Mouse (Mus musculus): ENCODE results near the gene Gas2l1. TPM values are rescaled to one million over a fixed set of nuclear protein-coding genes. Genes with fewer than 3 reads are reported as not detected.
A peak's percentile ranks its signal among the peaks of the same experiment; 100 is the strongest.
"Not testable (repeated sequence)": the region's sequence is repeated elsewhere in the genome, so short reads cannot be mapped to it uniquely, and the experiment has no call there.

Gas2l1 gene
- polyA plus RNA-seq, 1 experiment from 2014 or later: 21.4 TPM

- Histone ChIP-seq H3K4me1 (replicated peaks; ENCODE audit: control insufficient read depth, insufficient read depth) (no peaks in the 10 kb centered on the region; the same call in 1 of the 2 replicates), H3K36me3 (ENCODE audit: control insufficient read depth, insufficient read depth, low read length) (peaks cover 8% of the 10 kb centered on the region; the same call in 1 of the 2 replicates), H3K9ac (ENCODE audit: low read length) (0 out of 2 replicates have a peak overlapping the region, but pooled peaks have one; percentile 98), H3K9me3 (ENCODE audit: control insufficient read depth, low read length) (no peaks in the 10 kb centered on the region), H3K27me3 (ENCODE audit: control insufficient read depth, insufficient read depth, low read length) (no peaks in the 10 kb centered on the region), H3K4me3 (ENCODE audit: low read depth, low read length) (0 out of 2 replicates have a peak overlapping the region, but pooled peaks have one; percentile 99), H3K4me2 (replicated peaks; ENCODE audit: low read depth) (peak overlapping the region; percentile 80), H3K27ac (replicated peaks) (no peak overlapping the region)
- TF ChIP-seq CTCF (IDR thresholded peaks at IDR 0.05; ENCODE audit: low read depth) (no peak), EP300 (optimal IDR thresholded peaks at IDR 0.05) (no peak)
- 29% methylated on average over 8 of the region's 8 CpGs for WGBS
- ATAC-seq (ENCODE audit: low FRiP score, low TSS enrichment): no peak
- DNase-seq (ENCODE audit: low spot score): no peak
Measured at GRCm38 (mm10) chr11:5096480-5097020, 31.4 kb upstream of the Gas2l1 start.

GRCm38 (mm10) chr11:5095877-5096276, 30.8 kb upstream of the Gas2l1 start:
- Histone ChIP-seq H3K4me3 (ENCODE audit: low read depth, low read length) (no peak overlapping the region), H3K27me3 (ENCODE audit: control insufficient read depth, insufficient read depth, low read length) (no peaks in the 10 kb centered on the region), H3K27ac (replicated peaks) (no peak overlapping the region), H3K9ac (ENCODE audit: low read length) (no peak overlapping the region), H3K9me3 (ENCODE audit: control insufficient read depth, low read length) (no peaks in the 10 kb centered on the region), H3K4me2 (replicated peaks; ENCODE audit: low read depth) (no peak overlapping the region), H3K36me3 (ENCODE audit: control insufficient read depth, insufficient read depth, low read length) (peaks cover 8% of the 10 kb centered on the region; the same call in 1 of the 2 replicates), H3K4me1 (replicated peaks; ENCODE audit: control insufficient read depth, insufficient read depth) (no peaks in the 10 kb centered on the region; the same call in 1 of the 2 replicates)
- ATAC-seq (ENCODE audit: low FRiP score, low TSS enrichment) (no peak), DNase-seq (ENCODE audit: low spot score) (no peak)
- TF ChIP-seq CTCF (IDR thresholded peaks at IDR 0.05; ENCODE audit: low read depth): no peak
- TF ChIP-seq EP300 (optimal IDR thresholded peaks at IDR 0.05): no peak
- WGBS: 69% methylated on average over 5 of the region's 5 CpGs

GRCm38 (mm10) chr11:5091706-5092105, 26.6 kb upstream of the Gas2l1 start:
- DNase-seq (ENCODE audit: low spot score) (peak; percentile 48), ATAC-seq (ENCODE audit: low FRiP score, low TSS enrichment) (peak; percentile 79)
- H3K36me3 ChIP-seq (ENCODE audit: control insufficient read depth, insufficient read depth, low read length): peaks cover 17% of the 10 kb centered on the region

GRCm38 (mm10) chr11:5089147-5089546, 24.0 kb upstream of the Gas2l1 start:
- DNase-seq (ENCODE audit: low spot score): no peak
- no peaks in the 10 kb centered on the region for H3K9me3 ChIP-seq (ENCODE audit: control insufficient read depth, low read length)
- peaks cover 37% of the 10 kb centered on the region for H3K36me3 ChIP-seq (ENCODE audit: control insufficient read depth, insufficient read depth, low read length)

More at GRCm38 (mm10) chr11:5091706-5092105, 26.6 kb upstream of the Gas2l1 start:
- Histone ChIP-seq H3K9me3 (ENCODE audit: control insufficient read depth, low read length) (no peaks in the 10 kb centered on the region), H3K27me3 (ENCODE audit: control insufficient read depth, insufficient read depth, low read length) (no peaks in the 10 kb centered on the region), H3K4me3 (ENCODE audit: low read depth, low read length) (no peak overlapping the region), H3K4me1 (replicated peaks; ENCODE audit: control insufficient read depth, insufficient read depth) (no peaks in the 10 kb centered on the region), H3K4me2 (replicated peaks; ENCODE audit: low read depth) (no peak overlapping the region), H3K27ac (replicated peaks) (no peak overlapping the region), H3K9ac (ENCODE audit: low read length) (no peak overlapping the region)
- TF ChIP-seq EP300 (optimal IDR thresholded peaks at IDR 0.05): no peak
- TF ChIP-seq CTCF (IDR thresholded peaks at IDR 0.05; ENCODE audit: low read depth): peak; percentile 65
- 28% methylated on average over 2 of the region's 2 CpGs for WGBS

GRCm38 (mm10) chr11:5076843-5077242, 11.7 kb upstream of the Gas2l1 start:
- not testable (repeated sequence) for H3K4me1 ChIP-seq (replicated peaks; ENCODE audit: control insufficient read depth, insufficient read depth); H3K9me3 ChIP-seq (ENCODE audit: control insufficient read depth, low read length); ATAC-seq (ENCODE audit: low FRiP score, low TSS enrichment); H3K27ac ChIP-seq (replicated peaks); H3K4me3 ChIP-seq (ENCODE audit: low read depth, low read length); H3K4me2 ChIP-seq (replicated peaks; ENCODE audit: low read depth); H3K9ac ChIP-seq (ENCODE audit: low read length); H3K27me3 ChIP-seq (ENCODE audit: control insufficient read depth, insufficient read depth, low read length); DNase-seq (ENCODE audit: low spot score)
- WGBS: 92% methylated on average over 4 of the region's 5 CpGs
- peaks cover 35% of the 10 kb centered on the region for H3K36me3 ChIP-seq (ENCODE audit: control insufficient read depth, insufficient read depth, low read length)

More at GRCm38 (mm10) chr11:5089147-5089546, 24.0 kb upstream of the Gas2l1 start:
- no peak overlapping the region for H3K9ac ChIP-seq (ENCODE audit: low read length)
- 88% methylated on average over 1 of the region's 1 CpGs for WGBS
- no peak for TF ChIP-seq CTCF (IDR thresholded peaks at IDR 0.05; ENCODE audit: low read depth)
- no peak for ATAC-seq (ENCODE audit: low FRiP score, low TSS enrichment)
- H3K4me1 ChIP-seq (replicated peaks; ENCODE audit: control insufficient read depth, insufficient read depth): no peaks in the 10 kb centered on the region
- no peak overlapping the region for H3K27ac ChIP-seq (replicated peaks)
- no peak overlapping the region for H3K4me3 ChIP-seq (ENCODE audit: low read depth, low read length)
- no peak overlapping the region for H3K4me2 ChIP-seq (replicated peaks; ENCODE audit: low read depth)
- no peaks in the 10 kb centered on the region for H3K27me3 ChIP-seq (ENCODE audit: control insufficient read depth, insufficient read depth, low read length)

- H3K36me3 ChIP-seq (ENCODE audit: control insufficient read depth, insufficient read depth, low read length): peaks cover 36% of the 10 kb centered on the region
- H3K27ac ChIP-seq (replicated peaks): no peak overlapping the region
- no peak for TF ChIP-seq EP300 (optimal IDR thresholded peaks at IDR 0.05)
- TF ChIP-seq CTCF (IDR thresholded peaks at IDR 0.05; ENCODE audit: low read depth): peak; percentile 51
- DNase-seq (ENCODE audit: low spot score) (no peak), ATAC-seq (ENCODE audit: low FRiP score, low TSS enrichment) (no peak)
- H3K9ac ChIP-seq (ENCODE audit: low read length): no peak overlapping the region
- no peaks in the 10 kb centered on the region for H3K4me1 ChIP-seq (replicated peaks; ENCODE audit: control insufficient read depth, insufficient read depth)
- no peak overlapping the region for H3K4me3 ChIP-seq (ENCODE audit: low read depth, low read length)
- no peak overlapping the region for H3K4me2 ChIP-seq (replicated peaks; ENCODE audit: low read depth)
- no peaks in the 10 kb centered on the region for H3K27me3 ChIP-seq (ENCODE audit: control insufficient read depth, insufficient read depth, low read length)
- H3K9me3 ChIP-seq (ENCODE audit: control insufficient read depth, low read length): no peaks in the 10 kb centered on the region
Measured at GRCm38 (mm10) chr11:5075760-5076159, 10.6 kb upstream of the Gas2l1 start.

Measured in stomach, postnatal 0 days (tissue).